Mouse (Mus musculus) c-Kit-positive CD71-negative TER-119-negative erythroid progenitor cells, embryonic 14.5 days (primary cell): Measurements from ENCODE around the gene Acyp1.

Source experiments
- DNase-seq: peaks from one replicate; pipeline ENCODE4 v3.0.0-alpha.2; 2013; ENCODE audit warnings: low read depth

Gene Acyp1

DNA sequence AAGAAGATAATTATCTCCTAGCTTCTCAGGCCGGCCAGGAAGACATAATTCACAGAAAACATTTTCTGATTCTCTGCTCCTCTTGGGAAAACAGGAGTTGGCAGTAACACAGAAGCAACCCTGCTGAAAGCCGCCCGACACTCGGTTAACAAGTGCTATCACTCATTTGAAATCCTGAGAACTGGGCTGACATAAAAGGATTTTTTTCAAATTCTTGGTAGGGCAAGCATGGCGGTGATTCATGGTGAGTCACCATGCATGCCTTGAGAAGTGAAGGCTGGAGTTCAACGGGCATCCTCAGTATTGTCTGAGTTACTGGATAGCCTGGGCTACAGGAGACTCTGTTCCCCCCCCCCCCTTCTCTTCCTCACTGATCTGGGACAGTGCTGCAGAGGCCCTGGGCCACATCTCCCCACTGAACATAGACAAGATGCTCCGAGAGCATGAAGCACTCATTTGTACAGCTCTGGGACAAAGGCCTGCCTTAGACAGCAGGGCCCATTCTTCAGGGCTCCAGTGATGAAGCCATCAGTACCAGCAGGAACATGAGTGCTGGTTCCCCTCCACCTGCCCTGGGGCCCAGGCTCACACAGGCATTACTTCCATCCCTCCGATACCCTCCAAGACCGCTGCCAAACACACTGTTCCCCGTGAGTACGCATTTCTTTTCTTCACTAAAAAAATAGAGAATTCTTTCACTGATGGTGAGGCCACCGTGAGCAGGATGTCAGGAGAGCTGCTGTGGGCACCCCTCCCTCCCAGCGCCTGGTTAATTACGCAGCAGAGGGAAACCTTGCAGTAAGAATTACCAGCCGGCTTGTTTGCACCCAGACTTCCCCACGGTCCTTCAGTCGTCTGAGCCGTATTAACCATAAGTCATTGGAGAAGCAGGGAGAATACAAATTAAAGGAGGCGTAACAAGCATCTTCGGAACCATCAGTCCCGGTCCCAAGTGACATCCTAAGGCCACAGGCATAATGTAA lies 54.6 kb downstream of the Acyp1 start:
- no peak for DNase-seq

DNA sequence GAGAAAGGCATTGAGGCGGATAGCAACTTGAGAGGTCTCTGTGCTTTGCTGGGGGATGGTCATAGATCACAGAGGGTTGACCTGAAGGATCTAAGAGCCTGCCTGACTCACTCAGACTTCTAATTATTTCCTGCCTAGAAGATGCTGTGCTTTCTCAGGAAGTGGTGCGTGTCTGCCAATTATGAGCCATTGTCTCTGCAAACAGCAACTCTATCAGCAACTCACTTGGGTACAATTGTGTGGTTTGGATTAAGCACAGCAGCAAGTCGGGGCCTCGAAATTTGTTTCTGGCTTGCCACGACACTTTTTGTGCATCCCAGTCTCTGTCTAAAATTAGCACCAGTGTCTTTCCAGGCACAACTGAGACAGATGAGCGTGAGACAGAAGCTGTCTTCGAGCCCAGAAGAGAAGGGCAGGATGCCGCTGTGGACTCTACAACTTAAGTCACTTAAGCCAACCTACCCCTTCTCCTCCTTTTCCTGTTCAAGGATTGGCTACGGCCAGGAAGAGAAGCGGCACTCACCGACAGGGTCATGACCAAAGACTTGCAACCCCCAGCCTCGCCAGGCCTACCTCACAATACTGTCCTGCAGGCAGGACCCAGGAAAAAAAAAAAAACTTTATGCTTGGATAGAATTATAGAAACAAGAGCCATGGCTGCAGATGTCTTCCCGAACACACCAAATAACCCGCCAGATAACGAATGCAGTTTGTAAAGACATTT lies 60.2 kb downstream of the Acyp1 start:
- no peak for DNase-seq

DNA sequence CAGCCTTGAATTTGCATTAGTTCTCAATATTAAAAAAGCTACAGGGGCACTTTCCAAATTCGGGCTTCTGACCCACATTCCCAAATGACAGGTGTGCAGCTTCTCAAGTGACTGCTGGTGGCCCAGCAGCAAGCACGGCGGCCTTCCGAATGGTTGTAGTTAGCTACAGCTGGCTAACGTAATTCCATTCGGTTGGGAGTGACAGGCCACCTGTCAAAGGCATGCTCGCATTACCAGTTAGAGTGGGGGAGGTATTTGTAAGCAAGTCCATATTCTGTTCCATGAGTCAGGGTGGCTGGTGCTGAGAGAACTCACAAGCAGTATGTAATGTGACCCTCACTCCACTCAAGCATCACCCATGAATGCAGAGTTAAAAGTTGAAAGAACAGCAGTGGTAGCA lies 61.0 kb downstream of the Acyp1 start:
- DNase-seq: no peak
